Comparison of ENCODE assay signal across 10 mouse cellular contexts in the genomic region with DNA sequence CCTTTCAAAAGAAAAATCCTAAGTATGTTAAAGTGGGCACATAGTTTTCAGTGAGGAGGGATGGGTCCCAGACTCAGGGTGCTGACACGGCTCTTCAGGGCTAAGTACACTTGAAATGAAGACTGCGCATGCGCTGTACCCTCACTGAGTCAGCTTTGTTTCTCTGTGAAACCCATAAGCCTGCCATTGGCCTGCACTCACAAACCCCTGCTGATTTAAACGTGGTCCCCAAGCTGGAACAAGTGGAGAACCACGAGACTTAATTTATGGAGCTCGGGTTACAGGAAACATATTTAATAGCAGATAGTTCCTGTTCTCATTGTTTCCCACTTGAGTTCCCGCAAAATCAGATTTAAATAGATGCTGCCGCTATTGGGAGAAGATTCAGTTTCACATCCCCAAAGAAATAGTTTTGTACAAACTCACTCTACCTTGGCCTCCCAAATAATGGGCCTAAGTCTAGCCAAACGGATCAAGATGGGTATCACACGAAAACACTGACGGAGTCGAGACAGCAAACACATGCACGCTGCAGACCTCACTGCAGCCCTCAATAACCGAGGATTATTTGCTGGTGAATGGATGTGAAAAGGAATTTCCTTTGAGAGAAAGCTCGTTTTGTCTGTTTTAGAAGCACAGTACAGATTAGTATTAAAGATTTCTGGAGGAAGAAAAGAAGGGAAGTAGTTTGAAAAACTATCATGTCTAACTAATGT. TPM values are rescaled to one million over a fixed set of nuclear protein-coding genes. Genes with fewer than 3 reads are reported as not detected.
DNase-seq lines count a peak whose midpoint lies in the region; ATAC-seq and TF ChIP-seq lines count a peak whose summit lies in the region.
"Had no signal": no experiment of that assay in that cellular context is flagged by ENCODE, and none has a peak within 500 bp of the region (broad histone marks: within the 10 kb centered on the region; RNA-seq: fewer than 3 reads in every experiment).

No protein-coding gene starts in this region.

- no peak overlapping the region for H3K27ac ChIP-seq in heart, embryonic 10.5 days
- no peak overlapping the region for H3K27ac ChIP-seq in heart, embryonic 11.5 days (ENCODE audit: low read depth, low read length)
- no peak overlapping the region for H3K27ac ChIP-seq in gastrocnemius, adult 2 months
- 0 out of 2 replicates have a peak overlapping the region, but pooled peaks have one; percentile 0 for H3K27ac ChIP-seq in limb, embryonic 10.5 days
- no peak overlapping the region for H3K27ac ChIP-seq in midbrain, embryonic 15.5 days
- H3K27ac ChIP-seq: embryonic facial prominence, embryonic 12.5 days; liver, embryonic 14.5 days had no signal

- no peak overlapping the region for H3K4me3 ChIP-seq in heart, embryonic 10.5 days
- H3K4me3 ChIP-seq in heart, embryonic 11.5 days (ENCODE audit: low read depth, low read length) = no peak overlapping the region
- H3K4me3 ChIP-seq in gastrocnemius, adult 2 months = peak overlapping the region; percentile 53
- no peak overlapping the region for H3K4me3 ChIP-seq in limb, embryonic 10.5 days
- 0 out of 2 replicates have a peak overlapping the region, but pooled peaks have one; percentile 4 for H3K4me3 ChIP-seq in midbrain, embryonic 15.5 days
- H3K4me3 ChIP-seq: embryonic facial prominence, embryonic 12.5 days had no signal

- H3K9ac ChIP-seq in heart, embryonic 11.5 days (ENCODE audit: low read depth, low read length) = no peak overlapping the region
- H3K9ac ChIP-seq in midbrain, embryonic 15.5 days = no peak overlapping the region
- H3K9ac ChIP-seq: embryonic facial prominence, embryonic 12.5 days; liver, embryonic 14.5 days had no signal

- no peaks in the 10 kb centered on the region for H3K9me3 ChIP-seq in heart, embryonic 10.5 days
- no peaks in the 10 kb centered on the region for H3K9me3 ChIP-seq in heart, embryonic 11.5 days (replicated peaks; ENCODE audit: control insufficient read depth, low read length)
- no peaks in the 10 kb centered on the region for H3K9me3 ChIP-seq in limb, embryonic 10.5 days (replicated peaks)
- H3K9me3 ChIP-seq in midbrain, embryonic 15.5 days = no peaks in the 10 kb centered on the region
- H3K9me3 ChIP-seq: embryonic facial prominence, embryonic 12.5 days had no signal

- no peaks in the 10 kb centered on the region for H3K36me3 ChIP-seq in heart, embryonic 10.5 days
- no peaks in the 10 kb centered on the region for H3K36me3 ChIP-seq in heart, embryonic 11.5 days (ENCODE audit: control insufficient read depth, insufficient read depth, low read length)
- no peaks in the 10 kb centered on the region for H3K36me3 ChIP-seq in limb, embryonic 10.5 days
- H3K36me3 ChIP-seq in midbrain, embryonic 15.5 days (replicated peaks) = no peaks in the 10 kb centered on the region
- H3K36me3 ChIP-seq: embryonic facial prominence, embryonic 12.5 days had no signal

- H3K4me1 ChIP-seq in heart, embryonic 10.5 days = no peaks in the 10 kb centered on the region
- H3K4me1 ChIP-seq in heart, embryonic 11.5 days (ENCODE audit: control insufficient read depth, insufficient read depth, low read length) = no peaks in the 10 kb centered on the region
- H3K4me1 ChIP-seq in limb, embryonic 10.5 days = peaks cover 10% of the 10 kb centered on the region; the same call in 1 of the 2 replicates
- no peaks in the 10 kb centered on the region for H3K4me1 ChIP-seq in midbrain, embryonic 15.5 days
- H3K4me1 ChIP-seq: embryonic facial prominence, embryonic 12.5 days had no signal

- no peak overlapping the region for H3K4me2 ChIP-seq in heart, embryonic 11.5 days
- H3K4me2 ChIP-seq in midbrain, embryonic 15.5 days = peak overlapping the region; percentile 24
- H3K4me2 ChIP-seq: embryonic facial prominence, embryonic 12.5 days had no signal

- peak; percentile 77 for DNase-seq in heart, embryonic 10.5 days (ENCODE audit: low spot score)
- peak; percentile 90 for DNase-seq in brain, embryonic 14.5 days (ENCODE audit: low read depth)
- peak; percentile 40 for DNase-seq in gastrocnemius, adult 2 months
- DNase-seq in limb, embryonic 10.5 days (ENCODE audit: low spot score) = no peak
- DNase-seq in urinary bladder, adult 18-20 months (ENCODE audit: low spot score in 2 of 2) = no peak
- DNase-seq in T-cell, adult 2 months (ENCODE audit: low spot score) = no peak

- no peak for TF ChIP-seq CTCF in brain, embryonic 14.5 days (IDR thresholded peaks at IDR 0.05; ENCODE audit: borderline replicate concordance, extremely low read depth, insufficient read depth, insufficient read length)
- TF ChIP-seq CTCF in gastrocnemius, adult 2 months (IDR thresholded peaks at IDR 0.05) = no peak

- WGBS in heart, embryonic 10.5 days = 74% methylated on average over 15 of the region's 15 CpGs
- WGBS in heart, embryonic 11.5 days (ENCODE audit: insufficient replicate concordance) = 69% methylated on average over 15 of the region's 15 CpGs
- WGBS in limb, embryonic 10.5 days = 78% methylated on average over 15 of the region's 15 CpGs
- 25% methylated on average over 15 of the region's 15 CpGs for WGBS in midbrain, embryonic 15.5 days

- no peaks in the 10 kb centered on the region for H3K27me3 ChIP-seq in heart, embryonic 10.5 days (ENCODE audit: insufficient read depth, poor library complexity, severe bottlenecking)
- H3K27me3 ChIP-seq in heart, embryonic 11.5 days (ENCODE audit: control insufficient read depth, insufficient read depth, low read length) = no peaks in the 10 kb centered on the region
- H3K27me3 ChIP-seq in limb, embryonic 10.5 days (ENCODE audit: low read depth, poor library complexity, severe bottlenecking) = no peaks in the 10 kb centered on the region
- H3K27me3 ChIP-seq in midbrain, embryonic 15.5 days (replicated peaks) = no peaks in the 10 kb centered on the region
- H3K27me3 ChIP-seq: embryonic facial prominence, embryonic 12.5 days had no signal

- intact Hi-C loops in gastrocnemius, adult 2 months (cut with DNase I) = no loop called here

- ATAC-seq in heart, embryonic 11.5 days (replicated peaks; ENCODE audit: insufficient number of reproducible peaks, low FRiP score, low TSS enrichment) = no peak
- ATAC-seq in midbrain, embryonic 15.5 days (replicated peaks) = peak; percentile 84

- TF ChIP-seq POLR2A in brain, embryonic 14.5 days (IDR thresholded peaks at IDR 0.05; ENCODE audit: borderline replicate concordance, extremely low read depth, insufficient read depth, insufficient read length, poor library complexity, severe bottlenecking) = no peak

RNA-seq across cellular contexts. Expression of a gene that starts 36.5 kb away (rescaled TPM):
- polyA plus RNA-seq in heart, embryonic 10.5 days (2016; fragmentation: Nextera tagmentation; extraction: Ambion mirVana) = 0.76 and 4.0 TPM in 2 replicates
- 0.62 and 0.66 TPM in 2 replicates for polyA plus RNA-seq in heart, embryonic 11.5 days (2014; fragmentation: Nextera tagmentation; extraction: Ambion mirVana)
- polyA plus RNA-seq in brain, embryonic 14.5 days (2012; rRNA removed) = 1.4 and 2.3 TPM in 2 replicates
- total RNA-seq in gastrocnemius, adult 2 months (2021) = not detected
- polyA plus RNA-seq in limb, embryonic 10.5 days (2016; fragmentation: Nextera tagmentation; extraction: Ambion mirVana) = 1.4 and 2.3 TPM in 2 replicates
- polyA plus RNA-seq in midbrain, embryonic 15.5 days (2015; fragmentation: Nextera tagmentation; extraction: Ambion mirVana) = 1.6 and 2.0 TPM in 2 replicates

RNA-seq across cellular contexts. Expression of a gene that starts 54.3 kb away (rescaled TPM):
- polyA plus RNA-seq in heart, embryonic 10.5 days (2016; fragmentation: Nextera tagmentation; extraction: Ambion mirVana) = not detected in 2 replicates
- polyA plus RNA-seq in heart, embryonic 11.5 days (2014; fragmentation: Nextera tagmentation; extraction: Ambion mirVana) = not detected in 2 replicates
- 0.14 and 0.36 TPM in 2 replicates for polyA plus RNA-seq in brain, embryonic 14.5 days (2012; rRNA removed)
- not detected for total RNA-seq in gastrocnemius, adult 2 months (2021)
- not detected in 2 replicates for polyA plus RNA-seq in limb, embryonic 10.5 days (2016; fragmentation: Nextera tagmentation; extraction: Ambion mirVana)
- polyA plus RNA-seq in midbrain, embryonic 15.5 days (2015; fragmentation: Nextera tagmentation; extraction: Ambion mirVana) = 0.64 and 0.67 TPM in 2 replicates
- polyA plus RNA-seq: liver, embryonic 14.5 days had no signal

Comparison
In these comparisons a context has a peak if more than half of its experiments do, and no peak if none do; other contexts are left out.
1. DNase-seq: peak in heart, embryonic 10.5 days (single experiment), brain, embryonic 14.5 days (single experiment) and gastrocnemius, adult 2 months (single experiment); none in limb, embryonic 10.5 days (single experiment), urinary bladder, adult 18-20 months (0 of 2) and T-cell, adult 2 months (single experiment).
2. H3K4me3 ChIP-seq: peak in gastrocnemius, adult 2 months (single experiment) and midbrain, embryonic 15.5 days (single experiment); none in heart, embryonic 10.5 days (single experiment), heart, embryonic 11.5 days (single experiment) and limb, embryonic 10.5 days (single experiment).